ENCODE assay signal across 26 mouse cellular contexts in the genomic region with DNA sequence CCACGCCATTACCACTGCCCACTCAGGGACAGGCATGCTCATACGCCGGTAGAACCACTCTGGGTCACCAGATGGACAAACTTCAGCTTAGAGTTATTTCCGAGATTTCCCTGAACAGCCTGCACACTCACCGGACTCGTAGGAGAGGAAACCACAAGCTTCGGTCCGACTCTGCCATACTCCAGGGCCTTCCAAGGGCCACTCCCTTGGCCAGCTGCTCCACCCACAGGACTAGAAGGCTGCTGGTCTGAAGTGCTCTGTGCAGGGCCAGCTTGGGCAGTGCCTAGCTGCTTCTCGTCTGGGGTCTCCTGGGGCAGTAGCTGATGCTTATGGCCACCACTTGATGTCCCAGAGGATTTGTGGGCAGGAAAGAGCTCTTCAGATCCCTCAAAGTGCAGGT. TPM values are rescaled to one million over a fixed set of nuclear protein-coding genes. Genes with fewer than 3 reads are reported as not detected.
A peak's percentile ranks its signal among the peaks of the same experiment; 100 is the strongest.
DNase-seq lines count a peak whose midpoint lies in the region; ATAC-seq and TF ChIP-seq lines count a peak whose summit lies in the region.
"Had no signal": no experiment of that assay in that cellular context is flagged by ENCODE, and none has a peak within 500 bp of the region (broad histone marks: within the 10 kb centered on the region; RNA-seq: fewer than 3 reads in every experiment).

No protein-coding gene starts in this region.

- ATAC-seq in G1E (ENCODE audit: extremely low read depth, insufficient number of reproducible peaks, low FRiP score, poor library complexity, severe bottlenecking): no peak
- peak; percentile 82 for ATAC-seq in lung, embryonic 16.5 days (ENCODE audit: low read depth)
- ATAC-seq: forebrain, embryonic 13.5 days; intestine, embryonic 16.5 days had no signal

- H3K27ac ChIP-seq in lung, embryonic 16.5 days (ENCODE audit: low read length): peak overlapping the region; percentile 81
- no peak overlapping the region for H3K27ac ChIP-seq in left cerebral cortex, adult 2 months
- no peak overlapping the region for H3K27ac ChIP-seq in heart, embryonic 10.5 days
- H3K27ac ChIP-seq: forebrain, embryonic 13.5 days; heart, embryonic 15.5 days; hindbrain, embryonic 13.5 days; kidney, postnatal 0 days; limb, embryonic 12.5 days; liver, embryonic 15.5 days; neural tube, embryonic 15.5 days; stomach, embryonic 15.5 days had no signal

- DNase-seq in G1E (ENCODE audit: low spot score): no peak
- peak; percentile 81 for DNase-seq in lung, postnatal 36 days
- DNase-seq in left cerebral cortex, adult 2 months (ENCODE audit: extremely low spot score in 1 of 2, low spot score in 2 of 2): no peak
- DNase-seq in layer of hippocampus, adult 9-11 months: no peak
- DNase-seq in heart, embryonic 10.5 days (ENCODE audit: low spot score): no peak
- no peak for DNase-seq in natural killer cell, adult 2 months (ENCODE audit: low spot score in 2 of 2)
- DNase-seq: adrenal gland, postnatal 25 days; cerebellum, adult 11-12 months; cerebellum, postnatal 25 days; gastrocnemius, postnatal 10 days; heart, postnatal 36 days; kidney, adult 8-10 months; kidney, postnatal 4 days; right cerebral cortex, postnatal 25 days; thymus, postnatal 25 days had no signal

- TF ChIP-seq CTCF in G1E (IDR thresholded peaks at IDR 0.05; ENCODE audit: low read depth, low read length): no peak
- no peak for TF ChIP-seq CTCF in left cerebral cortex, adult 2 months (IDR thresholded peaks at IDR 0.05)

- peak overlapping the region; percentile 38 for H3K4me2 ChIP-seq in lung, embryonic 16.5 days (ENCODE audit: low read depth, low read length)
- H3K4me2 ChIP-seq: forebrain, embryonic 13.5 days; heart, embryonic 15.5 days; hindbrain, embryonic 13.5 days; limb, embryonic 12.5 days; liver, embryonic 15.5 days; midbrain, embryonic 11.5 days; neural tube, embryonic 15.5 days; stomach, embryonic 15.5 days had no signal

- H3K9me3 ChIP-seq in G1E (replicated peaks): no peaks in the 10 kb centered on the region
- H3K9me3 ChIP-seq in lung, embryonic 16.5 days (ENCODE audit: control insufficient read depth, low read length): no peaks in the 10 kb centered on the region
- no peaks in the 10 kb centered on the region for H3K9me3 ChIP-seq in heart, embryonic 10.5 days
- H3K9me3 ChIP-seq: forebrain, embryonic 13.5 days; heart, embryonic 15.5 days; hindbrain, embryonic 13.5 days; limb, embryonic 12.5 days; liver, embryonic 15.5 days; neural tube, embryonic 15.5 days; stomach, embryonic 15.5 days had no signal

- H3K4me1 ChIP-seq in G1E (ENCODE audit: insufficient read depth, low read depth, low read length): peaks cover 72% of the 10 kb centered on the region
- H3K4me1 ChIP-seq in lung, embryonic 16.5 days (replicated peaks; ENCODE audit: control insufficient read depth, insufficient read depth, low read length): peaks cover 17% of the 10 kb centered on the region
- H3K4me1 ChIP-seq in heart, embryonic 10.5 days: peaks cover 32% of the 10 kb centered on the region
- H3K4me1 ChIP-seq: forebrain, embryonic 13.5 days; neural tube, embryonic 15.5 days had no signal

- no peaks in the 10 kb centered on the region for H3K27me3 ChIP-seq in G1E (ENCODE audit: insufficient read depth, low read length)
- no peaks in the 10 kb centered on the region for H3K27me3 ChIP-seq in lung, embryonic 16.5 days (ENCODE audit: control insufficient read depth, insufficient read depth, low read depth, low read length)
- no peaks in the 10 kb centered on the region for H3K27me3 ChIP-seq in heart, embryonic 10.5 days (ENCODE audit: insufficient read depth, poor library complexity, severe bottlenecking)
- H3K27me3 ChIP-seq: forebrain, embryonic 13.5 days; heart, embryonic 15.5 days; hindbrain, embryonic 13.5 days; limb, embryonic 12.5 days; liver, embryonic 15.5 days; neural tube, embryonic 15.5 days; stomach, embryonic 15.5 days had no signal

- H3K9ac ChIP-seq in lung, embryonic 16.5 days (ENCODE audit: low read length): peak overlapping the region; percentile 29
- H3K9ac ChIP-seq: forebrain, embryonic 13.5 days; heart, embryonic 15.5 days; hindbrain, embryonic 13.5 days; limb, embryonic 12.5 days; liver, embryonic 15.5 days; neural tube, embryonic 15.5 days; stomach, embryonic 15.5 days had no signal

- 64% methylated on average over 9 of the region's 9 CpGs for WGBS in lung, embryonic 16.5 days
- WGBS in heart, embryonic 10.5 days: 88% methylated on average over 9 of the region's 9 CpGs

- H3K36me3 ChIP-seq in G1E (replicated peaks): peaks cover 82% of the 10 kb centered on the region
- H3K36me3 ChIP-seq in lung, embryonic 16.5 days (ENCODE audit: control insufficient read depth, insufficient read depth, low read length): no peaks in the 10 kb centered on the region
- H3K36me3 ChIP-seq in heart, embryonic 10.5 days: peaks cover 17% of the 10 kb centered on the region; the same call in 1 of the 2 replicates
- H3K36me3 ChIP-seq: heart, embryonic 15.5 days had no signal

- intact Hi-C loops in left cerebral cortex, adult 2 months (cut with DNase I): no loop called here

- H3K4me3 ChIP-seq in G1E (ENCODE audit: low read depth, low read length): peak overlapping the region; percentile 33; the same call in 1 of the 2 replicates
- peak overlapping the region; percentile 14; the same call in 1 of the 2 replicates for H3K4me3 ChIP-seq in lung, embryonic 16.5 days (ENCODE audit: low read length)
- no peak overlapping the region for H3K4me3 ChIP-seq in left cerebral cortex, adult 2 months
- H3K4me3 ChIP-seq in heart, embryonic 10.5 days: no peak overlapping the region
- H3K4me3 ChIP-seq: forebrain, embryonic 13.5 days; heart, embryonic 15.5 days; hindbrain, embryonic 13.5 days; limb, embryonic 12.5 days; liver, embryonic 15.5 days; neural tube, embryonic 15.5 days; stomach, embryonic 15.5 days had no signal

RNA-seq across cellular contexts. Expression of a gene that starts 23.3 kb away (rescaled TPM):
- 5.2 and 8.0 TPM in 2 replicates for total RNA-seq in G1E (2014; fragmentation: Nextera tagmentation)
- 11.2 and 12.6 TPM in 2 replicates for total RNA-seq in G1E (2017)
- 11.5 and 13.2 TPM in 2 replicates for polyA plus RNA-seq in G1E (2012)
- polyA plus RNA-seq in lung, embryonic 16.5 days (2015; fragmentation: Nextera tagmentation; extraction: Ambion mirVana): 14.1 and 15.7 TPM in 2 replicates
- 10 to 100 TPM; 10.8 to 14.0 TPM for total RNA-seq in left cerebral cortex, adult 2 months (2021)
- polyA plus RNA-seq in heart, embryonic 10.5 days (2016; fragmentation: Nextera tagmentation; extraction: Ambion mirVana): 5.7 and 6.0 TPM in 2 replicates

RNA-seq across cellular contexts. Expression of a gene that starts 25.7 kb away (rescaled TPM):
- total RNA-seq in G1E (2014; fragmentation: Nextera tagmentation) (27.1 and 35.1 TPM in 2 replicates), G1E (2017) (8.9 and 9.4 TPM in 2 replicates)
- polyA plus RNA-seq in G1E (2012): 11.7 and 12.0 TPM in 2 replicates
- polyA plus RNA-seq in lung, embryonic 16.5 days (2015; fragmentation: Nextera tagmentation; extraction: Ambion mirVana): 9.8 and 10.2 TPM in 2 replicates
- 10 to 100 TPM; 17.0 to 19.8 TPM for total RNA-seq in left cerebral cortex, adult 2 months (2021)
- 6.7 and 6.9 TPM in 2 replicates for polyA plus RNA-seq in heart, embryonic 10.5 days (2016; fragmentation: Nextera tagmentation; extraction: Ambion mirVana)

Comparison
In these comparisons a context has a peak if more than half of its experiments do, and no peak if none do; other contexts are left out.
1. H3K4me3 ChIP-seq: peak in G1E (single experiment) and lung, embryonic 16.5 days (single experiment); none in left cerebral cortex, adult 2 months (single experiment) and heart, embryonic 10.5 days (single experiment).